Mouse (Mus musculus) stomach, embryonic 14.5 days (tissue): Measurements from ENCODE around the gene Plek. TPM values are rescaled to one million over a fixed set of nuclear protein-coding genes. Genes with fewer than 3 reads are reported as not detected.
"Not testable (repeated sequence)": the region's sequence is repeated elsewhere in the genome, so short reads cannot be mapped to it uniquely, and the experiment has no call there.

Experiments
- ATAC-seq: fragments of 200-750 bp; cut with Nextera tagmentation; 2 replicates; pipeline ENCODE4 v1.8.0; 2017; ENCODE audit warnings: low read depth, moderate TSS enrichment; ENCODE audit not compliant: insufficient number of reproducible peaks, insufficient read depth, low FRiP score
- H3K27ac ChIP-seq: fragments of 300-500 bp; sonication (generic); 2 replicates; pipeline ENCODE4 v1.5.1; 2014; ENCODE audit warnings: mild to moderate bottlenecking, low read length, moderate library complexity, mixed read lengths
- H3K27me3 ChIP-seq: fragments of 300-500 bp; sonication (generic); 2 replicates; pipeline ENCODE4 v1.6.1; 2014; ENCODE audit warnings: low read length, control low read depth, mixed read lengths; ENCODE audit not compliant: control insufficient read depth, insufficient read depth
- H3K36me3 ChIP-seq: fragments of 300-500 bp; sonication (generic); 2 replicates; pipeline ENCODE4 v1.6.1; 2014; ENCODE audit warnings: mild to moderate bottlenecking, control low read depth, low read length, moderate library complexity, mixed read lengths; ENCODE audit not compliant: control insufficient read depth, insufficient read depth
- H3K4me1 ChIP-seq: fragments of 300-500 bp; sonication (generic); 2 replicates; pipeline ENCODE4 v1.6.1; 2014; ENCODE audit warnings: low read length, control low read depth, mixed read lengths; ENCODE audit not compliant: control insufficient read depth, insufficient read depth
- H3K4me2 ChIP-seq: fragments of 300-500 bp; sonication (generic); replicated peaks from 2 replicates; pipeline ENCODE4 v1.6.1; 2014; ENCODE audit warnings: low read depth, low read length, control low read depth
- H3K4me3 ChIP-seq: fragments of 300-500 bp; sonication (generic); 2 replicates; pipeline ENCODE4 v1.5.1; 2014; ENCODE audit warnings: low read depth, low read length, control low read depth
- H3K9ac ChIP-seq: fragments of 300-500 bp; sonication (generic); replicated peaks from 2 replicates; pipeline ENCODE4 v1.6.1; 2014; ENCODE audit warnings: low read depth, mild to moderate bottlenecking, control low read depth, low read length, moderate library complexity, mixed read lengths
- H3K9me3 ChIP-seq: fragments of 300-500 bp; sonication (generic); 2 replicates; pipeline ENCODE4 v1.6.1; 2016; ENCODE audit warnings: low read depth, low read length, control low read depth; ENCODE audit not compliant: control insufficient read depth
- WGBS: fragments of 180-500 bp; shearing (Covaris S2); extraction: QIAGEN DNeasy Blood & Tissue Kit; methylation state at CpG from one replicate; pipeline ENCODE4 v1.1.7; 2014; 5-methylcytosine and 5-hydroxymethylcytosine counted together
- polyA plus RNA-seq: library from polyadenylated mRNA; unstranded; fragments of >200 nt; fragmentation: Nextera tagmentation; extraction: Ambion mirVana; gene quantifications from 2 replicates; pipeline ENCODE4 v1.2.1, GENCODE M21; 2014

Gene Plek
- polyA plus RNA-seq, 1 experiment from 2014 or later = 2.9 TPM

- H3K36me3 ChIP-seq, H3K4me2 ChIP-seq, H3K27me3 ChIP-seq, H3K9me3 ChIP-seq, H3K4me1 ChIP-seq, ATAC-seq, H3K27ac ChIP-seq, H3K4me3 ChIP-seq, H3K9ac ChIP-seq: not testable (repeated sequence)
- WGBS = 77% methylated on average over 2 of the region's 3 CpGs
Measured at GRCm38 (mm10) chr11:17006526-17006925, 45.7 kb downstream of the Plek start.

GRCm38 (mm10) chr11:17004899-17005846, 47.0 kb downstream of the Plek start:
- H3K9me3 ChIP-seq = no peaks in the 10 kb centered on the region
- ATAC-seq = no peak
- H3K27me3 ChIP-seq = no peaks in the 10 kb centered on the region
- no peak overlapping the region for H3K9ac ChIP-seq
- no peak overlapping the region for H3K4me2 ChIP-seq
- H3K36me3 ChIP-seq = no peaks in the 10 kb centered on the region
- 79% methylated on average over 4 of the region's 4 CpGs for WGBS
- no peaks in the 10 kb centered on the region for H3K4me1 ChIP-seq
- no peak overlapping the region for H3K27ac ChIP-seq
- no peak overlapping the region for H3K4me3 ChIP-seq

- no peaks in the 10 kb centered on the region for H3K36me3 ChIP-seq
- H3K27me3 ChIP-seq = no peaks in the 10 kb centered on the region
- no peak for ATAC-seq
- no peak overlapping the region for H3K9ac ChIP-seq
- WGBS = 70% methylated on average over 3 of the region's 3 CpGs
- no peak overlapping the region for H3K27ac ChIP-seq
- no peaks in the 10 kb centered on the region for H3K9me3 ChIP-seq
- H3K4me3 ChIP-seq = no peak overlapping the region
- no peaks in the 10 kb centered on the region for H3K4me1 ChIP-seq
- H3K4me2 ChIP-seq = no peak overlapping the region
Measured at GRCm38 (mm10) chr11:17003757-17004156, 48.4 kb downstream of the Plek start.

- no peak overlapping the region for H3K4me2 ChIP-seq
- H3K4me1 ChIP-seq = no peaks in the 10 kb centered on the region
- no peaks in the 10 kb centered on the region for H3K36me3 ChIP-seq
- H3K27me3 ChIP-seq = no peaks in the 10 kb centered on the region
- ATAC-seq = no peak
- no peak overlapping the region for H3K4me3 ChIP-seq
- no peak overlapping the region for H3K9ac ChIP-seq
- no peak overlapping the region for H3K27ac ChIP-seq
- 78% methylated on average over 7 of the region's 7 CpGs for WGBS
- no peaks in the 10 kb centered on the region for H3K9me3 ChIP-seq
Measured at GRCm38 (mm10) chr11:17002739-17003373, 49.3 kb downstream of the Plek start.

- H3K9me3 ChIP-seq = no peaks in the 10 kb centered on the region
- no peak overlapping the region for H3K27ac ChIP-seq
- no peaks in the 10 kb centered on the region for H3K27me3 ChIP-seq
- 60% methylated on average over 9 of the region's 9 CpGs for WGBS
- H3K4me2 ChIP-seq = no peak overlapping the region
- H3K4me1 ChIP-seq = no peaks in the 10 kb centered on the region
- H3K9ac ChIP-seq = no peak overlapping the region
- H3K4me3 ChIP-seq = no peak overlapping the region
- no peaks in the 10 kb centered on the region for H3K36me3 ChIP-seq
- ATAC-seq = no peak
Measured at GRCm38 (mm10) chr11:17000353-17001334, 51.5 kb downstream of the Plek start.

GRCm38 (mm10) chr11:16999933-17000332, 52.2 kb downstream of the Plek start:
- no peak for ATAC-seq
- Histone ChIP-seq H3K36me3 (no peaks in the 10 kb centered on the region), H3K4me2 (no peak overlapping the region), H3K9me3 (no peaks in the 10 kb centered on the region), H3K27ac (no peak overlapping the region), H3K27me3 (no peaks in the 10 kb centered on the region), H3K4me1 (no peaks in the 10 kb centered on the region), H3K4me3 (no peak overlapping the region), H3K9ac (no peak overlapping the region)

- no peak overlapping the region for H3K4me2 ChIP-seq
- no peak for ATAC-seq
- 90% methylated on average over 4 of the region's 4 CpGs for WGBS
- no peaks in the 10 kb centered on the region for H3K27me3 ChIP-seq
- H3K27ac ChIP-seq = no peak overlapping the region
- H3K9ac ChIP-seq = no peak overlapping the region
- no peaks in the 10 kb centered on the region for H3K4me1 ChIP-seq
- no peak overlapping the region for H3K4me3 ChIP-seq
- no peaks in the 10 kb centered on the region for H3K9me3 ChIP-seq
- H3K36me3 ChIP-seq = no peaks in the 10 kb centered on the region
Measured at GRCm38 (mm10) chr11:16999387-16999786, 52.8 kb downstream of the Plek start.

- Histone ChIP-seq H3K9ac (no peak overlapping the region), H3K27me3 (no peaks in the 10 kb centered on the region), H3K27ac (no peak overlapping the region), H3K4me2 (no peak overlapping the region), H3K9me3 (no peaks in the 10 kb centered on the region), H3K4me1 (no peaks in the 10 kb centered on the region), H3K36me3 (no peaks in the 10 kb centered on the region), H3K4me3 (no peak overlapping the region)
- ATAC-seq = no peak
Measured at GRCm38 (mm10) chr11:16997465-16997864, 54.7 kb downstream of the Plek start.
